Mouse (Mus musculus) embryonic facial prominence, embryonic 11.5 days (tissue): ENCODE data around the gene Fnbp1. TPM values are rescaled to one million over a fixed set of nuclear protein-coding genes. Genes with fewer than 3 reads are reported as not detected.

Experiments
- ATAC-seq: fragments of 200-750 bp; cut with Nextera tagmentation; replicated peaks from 2 replicates; pipeline ENCODE4 v1.8.0; 2017; ENCODE audit warnings: low read depth; ENCODE audit not compliant: insufficient number of reproducible peaks, low FRiP score, low TSS enrichment
- DNase-seq: peaks from one replicate; pipeline ENCODE4 v3.0.0-alpha.2; 2015; ENCODE audit warnings: low spot score
- H3K27ac ChIP-seq: fragments of 300-500 bp; sonication (generic); replicated peaks from 2 replicates; pipeline ENCODE4 v1.5.1; 2014; ENCODE audit warnings: mild to moderate bottlenecking, low read depth, low read length, control low read depth
- H3K27me3 ChIP-seq: fragments of 300-500 bp; sonication (generic); 2 replicates; pipeline ENCODE4 v1.6.1; 2014; ENCODE audit warnings: mild to moderate bottlenecking, low read length, moderate library complexity, mixed read lengths; ENCODE audit not compliant: control insufficient read depth, insufficient read depth
- H3K36me3 ChIP-seq: fragments of 300-500 bp; sonication (generic); replicated peaks from 2 replicates; pipeline ENCODE4 v1.6.1; 2014; ENCODE audit warnings: low read depth, mild to moderate bottlenecking, low read length, moderate library complexity, mixed read lengths; ENCODE audit not compliant: control insufficient read depth, insufficient read depth
- H3K4me1 ChIP-seq: fragments of 300-500 bp; sonication (generic); 2 replicates; pipeline ENCODE4 v1.6.1; 2014; ENCODE audit warnings: low read length, mixed read lengths; ENCODE audit not compliant: control insufficient read depth, insufficient read depth
- H3K4me2 ChIP-seq: fragments of 300-500 bp; sonication (generic); 2 replicates; pipeline ENCODE4 v1.6.1; 2014; ENCODE audit warnings: low read depth, mild to moderate bottlenecking, control low read depth, low read length, moderate library complexity
- H3K4me3 ChIP-seq: fragments of 300-500 bp; sonication (generic); 2 replicates; pipeline ENCODE4 v1.5.1; 2014; ENCODE audit warnings: low read depth, low read length, control low read depth
- H3K9ac ChIP-seq: fragments of 300-500 bp; sonication (generic); replicated peaks from 2 replicates; pipeline ENCODE4 v1.6.1; 2014; ENCODE audit warnings: mild to moderate bottlenecking, control low read depth, low read length
- H3K9me3 ChIP-seq: fragments of 300-500 bp; sonication (generic); replicated peaks from 2 replicates; pipeline ENCODE4 v1.6.1; 2016; ENCODE audit warnings: mild to moderate bottlenecking, low read length, inconsistent platforms, mixed read lengths; ENCODE audit not compliant: control insufficient read depth
- WGBS: fragments of 180-500 bp; shearing (Covaris S2); extraction: QIAGEN DNeasy Blood & Tissue Kit; methylation state at CpG from one replicate; pipeline ENCODE4 v1.1.7; 2014; 5-methylcytosine and 5-hydroxymethylcytosine counted together
- polyA plus RNA-seq: library from polyadenylated mRNA; unstranded; fragments of >200 nt; fragmentation: Nextera tagmentation; extraction: Ambion mirVana; gene quantifications from 2 replicates; pipeline ENCODE4 v1.2.1, GENCODE M21; 2014

Gene Fnbp1
- polyA plus RNA-seq, 1 experiment from 2014 or later: 17.9 TPM

- DNase-seq (no peak), ATAC-seq (no peak)
- Histone ChIP-seq H3K27me3 (no peaks in the 10 kb centered on the region), H3K9me3 (no peaks in the 10 kb centered on the region), H3K36me3 (no peaks in the 10 kb centered on the region), H3K4me3 (no peak overlapping the region), H3K4me1 (no peaks in the 10 kb centered on the region), H3K9ac (no peak overlapping the region), H3K4me2 (no peak overlapping the region), H3K27ac (no peak overlapping the region)
- 67% methylated on average over 4 of the region's 4 CpGs for WGBS
Observed at GRCm38 (mm10) chr2:31127899-31128298, 13.9 kb downstream of the Fnbp1 start.

- H3K27me3 ChIP-seq: no peaks in the 10 kb centered on the region
- WGBS: 66% methylated on average over 7 of the region's 7 CpGs
- ATAC-seq: no peak
Observed at GRCm38 (mm10) chr2:31127219-31127618, 14.6 kb downstream of the Fnbp1 start.

GRCm38 (mm10) chr2:31126048-31126447, 15.8 kb downstream of the Fnbp1 start:
- no peak overlapping the region for H3K4me2 ChIP-seq
- no peaks in the 10 kb centered on the region for H3K27me3 ChIP-seq
- H3K9ac ChIP-seq: no peak overlapping the region
- H3K27ac ChIP-seq: no peak overlapping the region
- ATAC-seq (no peak), DNase-seq (no peak)
- H3K4me1 ChIP-seq: no peaks in the 10 kb centered on the region
- no peaks in the 10 kb centered on the region for H3K36me3 ChIP-seq
- no peak overlapping the region for H3K4me3 ChIP-seq
- H3K9me3 ChIP-seq: no peaks in the 10 kb centered on the region
- WGBS: 87% methylated on average over 9 of the region's 9 CpGs

More at GRCm38 (mm10) chr2:31127219-31127618, 14.6 kb downstream of the Fnbp1 start:
- no peaks in the 10 kb centered on the region for H3K4me1 ChIP-seq
- no peak overlapping the region for H3K27ac ChIP-seq
- no peak overlapping the region for H3K9ac ChIP-seq
- H3K36me3 ChIP-seq: no peaks in the 10 kb centered on the region
- H3K4me2 ChIP-seq: no peak overlapping the region
- no peak for DNase-seq
- no peaks in the 10 kb centered on the region for H3K9me3 ChIP-seq
- H3K4me3 ChIP-seq: no peak overlapping the region

- no peak overlapping the region for H3K27ac ChIP-seq
- H3K4me3 ChIP-seq: no peak overlapping the region
- no peak for DNase-seq
- H3K36me3 ChIP-seq: no peaks in the 10 kb centered on the region
- H3K27me3 ChIP-seq: no peaks in the 10 kb centered on the region
- ATAC-seq: no peak
- no peaks in the 10 kb centered on the region for H3K4me1 ChIP-seq
- H3K4me2 ChIP-seq: no peak overlapping the region
- no peaks in the 10 kb centered on the region for H3K9me3 ChIP-seq
- H3K9ac ChIP-seq: no peak overlapping the region
- WGBS: 80% methylated on average over 7 of the region's 7 CpGs
Observed at GRCm38 (mm10) chr2:31125156-31125555, 16.7 kb downstream of the Fnbp1 start.

- Histone ChIP-seq H3K9me3 (no peaks in the 10 kb centered on the region), H3K4me3 (no peak overlapping the region), H3K4me1 (no peaks in the 10 kb centered on the region), H3K27ac (no peak overlapping the region), H3K27me3 (no peaks in the 10 kb centered on the region), H3K36me3 (no peaks in the 10 kb centered on the region), H3K4me2 (no peak overlapping the region), H3K9ac (no peak overlapping the region)
- WGBS: 77% methylated on average over 2 of the region's 2 CpGs
- DNase-seq: no peak
- no peak for ATAC-seq
Observed at GRCm38 (mm10) chr2:31124694-31125093, 17.1 kb downstream of the Fnbp1 start.

- no peak for DNase-seq
- H3K9me3 ChIP-seq: no peaks in the 10 kb centered on the region
- no peak overlapping the region for H3K4me2 ChIP-seq
- ATAC-seq: no peak
- no peaks in the 10 kb centered on the region for H3K4me1 ChIP-seq
- 88% methylated on average over 5 of the region's 5 CpGs for WGBS
- no peak overlapping the region for H3K27ac ChIP-seq
- H3K9ac ChIP-seq: no peak overlapping the region
- no peak overlapping the region for H3K4me3 ChIP-seq
- no peaks in the 10 kb centered on the region for H3K36me3 ChIP-seq
- no peaks in the 10 kb centered on the region for H3K27me3 ChIP-seq
Observed at GRCm38 (mm10) chr2:31123493-31123892, 18.3 kb downstream of the Fnbp1 start.

GRCm38 (mm10) chr2:31122806-31123205, 19.0 kb downstream of the Fnbp1 start:
- H3K27me3 ChIP-seq: no peaks in the 10 kb centered on the region
- H3K36me3 ChIP-seq: no peaks in the 10 kb centered on the region
- H3K4me1 ChIP-seq: no peaks in the 10 kb centered on the region
- ATAC-seq (no peak), DNase-seq (no peak)
- no peak overlapping the region for H3K4me3 ChIP-seq
- H3K27ac ChIP-seq: no peak overlapping the region
- no peaks in the 10 kb centered on the region for H3K9me3 ChIP-seq
- no peak overlapping the region for H3K4me2 ChIP-seq
- 92% methylated on average over 5 of the region's 5 CpGs for WGBS
- H3K9ac ChIP-seq: no peak overlapping the region

- ATAC-seq: no peak
- Histone ChIP-seq H3K4me1 (no peaks in the 10 kb centered on the region), H3K27ac (no peak overlapping the region), H3K9ac (no peak overlapping the region), H3K36me3 (no peaks in the 10 kb centered on the region), H3K4me3 (no peak overlapping the region), H3K9me3 (no peaks in the 10 kb centered on the region), H3K27me3 (no peaks in the 10 kb centered on the region), H3K4me2 (no peak overlapping the region)
- DNase-seq: no peak
- WGBS: 69% methylated on average over 7 of the region's 7 CpGs
Observed at GRCm38 (mm10) chr2:31121131-31121693, 20.6 kb downstream of the Fnbp1 start.
